Mouse (Mus musculus) E14TG2a.4 (cell line): Measurements from ENCODE around the gene Tie1.

Source experiments
- CTCF ChIP-seq: conservative IDR thresholded peaks from 2 replicates; pipeline ENCODE4 v1.5.1; 2014; ENCODE audit warnings: low read length
- NANOG ChIP-seq: IDR thresholded peaks from 2 replicates; pipeline ENCODE4 v1.6.1; 2014; ENCODE audit warnings: borderline replicate concordance, low read length, mixed read lengths
- POU5F1 ChIP-seq: IDR thresholded peaks from 2 replicates; pipeline ENCODE4 v1.6.1; 2014; ENCODE audit warnings: low read length, borderline replicate concordance

DNA sequence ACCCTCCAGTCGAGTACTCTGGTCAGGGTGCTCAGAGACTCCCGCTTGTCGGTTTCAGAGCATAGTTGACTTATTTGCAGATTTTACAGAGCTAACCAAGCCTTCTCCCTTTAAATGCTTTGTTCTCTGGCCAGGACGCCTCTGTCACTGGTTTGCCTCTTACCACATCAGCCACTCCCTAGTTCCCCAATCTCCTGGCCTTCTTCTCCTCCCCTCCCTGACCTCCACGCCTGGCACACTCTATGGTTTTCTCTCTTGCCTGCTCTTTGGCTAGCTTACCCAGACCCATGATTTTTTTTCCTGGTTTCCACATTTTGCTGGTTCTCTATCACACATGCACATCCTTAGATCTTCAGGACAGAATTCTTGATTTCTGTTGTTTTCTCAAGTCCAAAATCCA is 28.3 kb upstream of the Tie1 start:
- TF ChIP-seq CTCF = no peak
- no peak for TF ChIP-seq NANOG
- no peak for TF ChIP-seq POU5F1
